Mouse (Mus musculus) mature B cell (primary cell): Measurements from ENCODE around the gene 1600014C10Rik.

Experiments used
- in situ Hi-C: fragments of 300-500 bp; cut with MboI; formaldehyde crosslinking; loops from 2 replicates; pipeline ENCODE4 v1.14.3; 2019

The 1600014C10Rik gene

GRCm38 (mm10) chr7:38214473-38215214 lies 31.6 kb downstream of the 1600014C10Rik start:
- in situ Hi-C loops, result no loop called here

GRCm38 (mm10) chr7:38215281-38215680 lies 32.3 kb downstream of the 1600014C10Rik start:
- in situ Hi-C loops, result no loop called here

- in situ Hi-C loops, result no loop called here
Measured at GRCm38 (mm10) chr7:38215697-38216096, 32.7 kb downstream of the 1600014C10Rik start.

- in situ Hi-C loops, result no loop called here
Measured at GRCm38 (mm10) chr7:38217417-38218171, 34.6 kb downstream of the 1600014C10Rik start.

GRCm38 (mm10) chr7:38218631-38219367 lies 35.8 kb downstream of the 1600014C10Rik start:
- in situ Hi-C loops, result no loop called here

- in situ Hi-C loops, result no loop called here
Measured at GRCm38 (mm10) chr7:38219526-38219925, 36.5 kb downstream of the 1600014C10Rik start.

- in situ Hi-C loops, result no loop called here
Measured at GRCm38 (mm10) chr7:38220866-38221265, 37.8 kb downstream of the 1600014C10Rik start.

- in situ Hi-C loops, result no loop called here
Measured at GRCm38 (mm10) chr7:38224577-38225369, 41.8 kb downstream of the 1600014C10Rik start.

GRCm38 (mm10) chr7:38226226-38226625 lies 43.2 kb downstream of the 1600014C10Rik start:
- in situ Hi-C loops, result no loop called here

- in situ Hi-C loops, result no loop called here
Measured at GRCm38 (mm10) chr7:38227181-38227899, 44.3 kb downstream of the 1600014C10Rik start.

DNA sequence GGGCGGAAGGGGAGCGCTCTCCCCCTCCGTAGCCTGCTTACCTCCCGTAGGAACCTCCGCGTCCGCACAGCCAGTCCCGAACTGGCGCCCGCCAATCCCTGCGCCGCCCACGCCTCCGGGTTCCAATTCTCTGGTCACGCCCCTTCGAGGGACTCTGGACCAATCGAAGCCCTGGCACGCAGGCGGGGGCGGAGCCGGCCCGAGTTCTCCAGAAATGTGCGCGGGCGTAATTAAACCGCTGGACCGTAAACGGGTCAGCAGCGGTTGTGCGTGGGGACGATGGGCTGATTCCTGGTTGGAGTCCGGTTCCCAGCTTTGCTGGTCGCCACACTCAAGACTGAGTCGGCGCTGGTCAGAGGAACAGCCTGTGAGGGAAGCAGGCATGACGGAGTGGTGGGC lies 44.9 kb downstream of the 1600014C10Rik start, which contains the start of gene Plekhf1:
Plekhf1 (minus strand) TSS at position 117 of the 399 bp plus-strand sequence.
- in situ Hi-C loops, result no loop called here

DNA sequence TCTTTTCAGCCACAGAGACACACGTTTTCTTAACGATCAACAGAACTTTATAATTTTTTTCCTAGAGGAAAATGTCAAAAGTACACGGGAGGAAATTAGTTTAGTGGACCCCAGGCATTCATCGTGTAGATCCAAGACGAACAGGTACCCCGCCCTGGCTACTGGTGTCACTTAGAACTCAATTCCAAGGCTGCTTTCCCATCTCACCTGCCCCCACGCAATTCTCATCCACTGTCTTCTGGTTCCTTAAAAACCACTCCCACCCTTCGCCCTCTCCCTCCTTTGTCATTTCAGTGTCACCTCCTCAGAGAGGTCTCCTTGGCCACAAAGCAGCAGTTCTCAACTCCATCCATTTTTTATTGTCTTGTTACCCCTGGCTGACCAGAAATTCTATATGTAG lies 45.3 kb downstream of the 1600014C10Rik start:
- in situ Hi-C loops, result no loop called here

GRCm38 (mm10) chr7:38230285-38230684 lies 47.3 kb downstream of the 1600014C10Rik start:
- in situ Hi-C loops, result no loop called here

DNA sequence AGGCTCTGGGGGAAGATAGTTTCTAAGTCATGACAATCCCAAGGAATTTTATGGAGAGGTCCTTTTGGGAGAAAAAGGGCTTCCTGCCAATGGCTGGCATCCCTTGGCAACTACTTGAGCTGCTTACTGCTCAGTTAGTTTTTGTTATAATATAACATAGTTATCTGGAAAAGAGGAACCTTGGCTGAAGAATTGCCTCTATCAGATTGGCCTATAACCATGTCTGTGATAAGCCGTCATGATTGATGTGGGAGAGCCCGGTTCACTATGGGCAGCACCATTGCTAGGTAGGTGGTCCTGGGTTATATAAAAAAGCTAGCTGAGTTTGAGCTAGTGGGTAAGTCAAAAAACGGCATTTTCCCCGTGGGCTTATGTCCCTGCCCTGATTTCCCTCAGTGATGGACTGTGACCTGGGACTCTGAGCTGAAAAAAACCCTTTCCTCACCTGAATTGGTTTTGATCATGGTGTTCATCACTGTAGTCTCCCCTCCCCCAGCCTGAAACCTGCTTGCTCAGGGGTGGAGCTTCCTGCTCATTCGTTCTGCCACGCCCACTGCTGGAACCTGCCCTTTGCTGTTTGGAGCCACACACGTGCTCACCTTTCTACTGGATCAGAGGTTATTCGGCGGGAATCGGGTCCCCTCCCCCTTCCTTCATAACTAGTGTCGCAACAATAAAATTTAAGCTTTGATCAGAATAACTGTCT lies 53.5 kb downstream of the 1600014C10Rik start:
- in situ Hi-C loops, result no loop called here

GRCm38 (mm10) chr7:38237140-38237539 lies 54.1 kb downstream of the 1600014C10Rik start:
- in situ Hi-C loops, result no loop called here

- in situ Hi-C loops, result no loop called here
Measured at GRCm38 (mm10) chr7:38242417-38242816, 59.4 kb downstream of the 1600014C10Rik start.
